Mouse (Mus musculus): ENCODE results near the gene Gm28043. TPM values are rescaled to one million over a fixed set of nuclear protein-coding genes. Genes with fewer than 3 reads are reported as not detected.

Gm28043 gene
- polyA plus RNA-seq, 1 experiment, result 0.26 TPM

- peak; percentile 78 for TF ChIP-seq GATA1 (IDR thresholded peaks at IDR 0.05; ENCODE audit: low read length)
Measured at GRCm38 (mm10) chr17:29686771-29687170, 72.1 kb downstream of the Gm28043 start.

- TF ChIP-seq GATA1 (IDR thresholded peaks at IDR 0.05; ENCODE audit: low read length), result no peak
Measured at GRCm38 (mm10) chr17:29687373-29687772, 72.7 kb downstream of the Gm28043 start.

GRCm38 (mm10) chr17:29688610-29689009 is 73.9 kb downstream of the Gm28043 start:
- TF ChIP-seq GATA1 (IDR thresholded peaks at IDR 0.05; ENCODE audit: low read length), result no peak

- TF ChIP-seq GATA1 (IDR thresholded peaks at IDR 0.05; ENCODE audit: low read length), result no peak
Measured at GRCm38 (mm10) chr17:29690257-29690656, 75.6 kb downstream of the Gm28043 start.

- TF ChIP-seq GATA1 (IDR thresholded peaks at IDR 0.05; ENCODE audit: low read length), result no peak
Measured at GRCm38 (mm10) chr17:29692827-29693226, 78.2 kb downstream of the Gm28043 start.

- no peak for TF ChIP-seq GATA1 (IDR thresholded peaks at IDR 0.05; ENCODE audit: low read length)
Measured at GRCm38 (mm10) chr17:29693571-29693970, 78.9 kb downstream of the Gm28043 start.

GRCm38 (mm10) chr17:29694516-29694915 is 79.8 kb downstream of the Gm28043 start:
- no peak for TF ChIP-seq GATA1 (IDR thresholded peaks at IDR 0.05; ENCODE audit: low read length)

GRCm38 (mm10) chr17:29696940-29697339 is 82.3 kb downstream of the Gm28043 start:
- no peak for TF ChIP-seq GATA1 (IDR thresholded peaks at IDR 0.05; ENCODE audit: low read length)

GRCm38 (mm10) chr17:29698421-29698820 is 83.7 kb downstream of the Gm28043 start:
- TF ChIP-seq GATA1 (IDR thresholded peaks at IDR 0.05; ENCODE audit: low read length), result no peak

GRCm38 (mm10) chr17:29700573-29700972 is 85.9 kb downstream of the Gm28043 start:
- no peak for TF ChIP-seq GATA1 (IDR thresholded peaks at IDR 0.05; ENCODE audit: low read length)

GRCm38 (mm10) chr17:29702938-29703710 is 88.4 kb downstream of the Gm28043 start:
- TF ChIP-seq GATA1 (IDR thresholded peaks at IDR 0.05; ENCODE audit: low read length), result no peak

GRCm38 (mm10) chr17:29704781-29705180 is 90.1 kb downstream of the Gm28043 start:
- no peak for TF ChIP-seq GATA1 (IDR thresholded peaks at IDR 0.05; ENCODE audit: low read length)

- no peak for TF ChIP-seq GATA1 (IDR thresholded peaks at IDR 0.05; ENCODE audit: low read length)
Measured at GRCm38 (mm10) chr17:29705881-29706280, 91.2 kb downstream of the Gm28043 start.

- no peak for TF ChIP-seq GATA1 (IDR thresholded peaks at IDR 0.05; ENCODE audit: low read length)
Measured at GRCm38 (mm10) chr17:29706981-29707545, 92.4 kb downstream of the Gm28043 start.

GRCm38 (mm10) chr17:29708783-29709182 is 94.1 kb downstream of the Gm28043 start:
- TF ChIP-seq GATA1 (IDR thresholded peaks at IDR 0.05; ENCODE audit: low read length), result no peak

GRCm38 (mm10) chr17:29710562-29711044 is 95.9 kb downstream of the Gm28043 start:
- no peak for TF ChIP-seq GATA1 (IDR thresholded peaks at IDR 0.05; ENCODE audit: low read length)
